Mouse (Mus musculus): Measurements from ENCODE around the gene Tacstd2. TPM values are rescaled to one million over a fixed set of nuclear protein-coding genes. Genes with fewer than 3 reads are reported as not detected.

Tacstd2 gene
- 0.40 and 0.92 TPM in 2 replicates for polyA plus RNA-seq (2015; fragmentation: Nextera tagmentation; extraction: Ambion mirVana)

GRCm38 (mm10) chr6:67535777-67536054, at the start of gene Tacstd2:
TSS of gene Tacstd2 (minus strand) at chr6:67535796.
- Histone ChIP-seq H3K4me2 (peak within 1 kb of the TSS; percentile 86), H3K4me1 (replicated peaks) (peaks cover 25% of the 10 kb centered on the region), H3K27ac (no peak within 1 kb of the TSS), H3K27me3 (peaks cover 68% of the 10 kb centered on the region), H3K36me3 (no peaks in the 10 kb centered on the region), H3K9me3 (no peaks in the 10 kb centered on the region), H3K4me3 (peak within 1 kb of the TSS; percentile 54), H3K9ac (peak within 1 kb of the TSS; percentile 66)
- 5% methylated on average over 8 of the region's 8 CpGs for WGBS
- ATAC-seq (ENCODE audit: low FRiP score): no peak

- Histone ChIP-seq H3K9me3 (no peaks in the 10 kb centered on the region), H3K36me3 (no peaks in the 10 kb centered on the region), H3K4me1 (replicated peaks) (no peaks in the 10 kb centered on the region), H3K9ac (no peak overlapping the region), H3K4me2 (no peak overlapping the region), H3K27me3 (no peaks in the 10 kb centered on the region), H3K27ac (no peak overlapping the region), H3K4me3 (no peak overlapping the region)
- WGBS: 89% methylated on average over 3 of the region's 3 CpGs
- no peak for ATAC-seq (ENCODE audit: low FRiP score)
Measured at GRCm38 (mm10) chr6:67566270-67566669, 30.7 kb upstream of the Tacstd2 start.

GRCm38 (mm10) chr6:67555376-67555775, 19.8 kb upstream of the Tacstd2 start:
- no peak for ATAC-seq (ENCODE audit: low FRiP score)
- Histone ChIP-seq H3K27ac (no peak overlapping the region), H3K9ac (no peak overlapping the region), H3K4me3 (no peak overlapping the region), H3K4me2 (no peak overlapping the region), H3K36me3 (no peaks in the 10 kb centered on the region), H3K9me3 (no peaks in the 10 kb centered on the region), H3K4me1 (replicated peaks) (no peaks in the 10 kb centered on the region), H3K27me3 (no peaks in the 10 kb centered on the region)

GRCm38 (mm10) chr6:67549550-67549949, 14.0 kb upstream of the Tacstd2 start:
- H3K4me3 ChIP-seq: no peak overlapping the region
- no peak overlapping the region for H3K9ac ChIP-seq
- no peaks in the 10 kb centered on the region for H3K4me1 ChIP-seq (replicated peaks)
- 16% methylated on average over 1 of the region's 1 CpGs for WGBS
- H3K9me3 ChIP-seq: no peaks in the 10 kb centered on the region
- H3K36me3 ChIP-seq: no peaks in the 10 kb centered on the region
- H3K27ac ChIP-seq: no peak overlapping the region
- no peak for ATAC-seq (ENCODE audit: low FRiP score)
- no peaks in the 10 kb centered on the region for H3K27me3 ChIP-seq
- no peak overlapping the region for H3K4me2 ChIP-seq

GRCm38 (mm10) chr6:67535005-67535776, 405 bp downstream of the Tacstd2 start:
- Histone ChIP-seq H3K27me3 (peaks cover 72% of the 10 kb centered on the region), H3K4me1 (replicated peaks) (peaks cover 25% of the 10 kb centered on the region), H3K27ac (no peak overlapping the region), H3K9ac (peak overlapping the region; percentile 66), H3K4me2 (peak overlapping the region; percentile 86), H3K36me3 (no peaks in the 10 kb centered on the region), H3K9me3 (no peaks in the 10 kb centered on the region), H3K4me3 (peak overlapping the region; percentile 54)
- WGBS: under 1% methylated on average over 62 of the region's 62 CpGs
- peak; percentile 80 for ATAC-seq (ENCODE audit: low FRiP score)

GRCm38 (mm10) chr6:67534191-67535004, 1.2 kb downstream of the Tacstd2 start:
- 6% methylated on average over 31 of the region's 31 CpGs for whole genome bisulfite sequencing
- peak overlapping the region; percentile 66; the same call in 1 of the 2 replicates for H3K9ac ChIP-seq
- peak; percentile 21; the same call in 1 of the 2 replicates for ATAC-seq (ENCODE audit: low FRiP score)

GRCm38 (mm10) chr6:67532665-67533440, 2.7 kb downstream of the Tacstd2 start:
- H3K27me3 ChIP-seq: peaks cover 74% of the 10 kb centered on the region
- peak; percentile 41; the same call in 1 of the 2 replicates for ATAC-seq (ENCODE audit: low FRiP score)
- no peak overlapping the region for H3K9ac ChIP-seq

More at GRCm38 (mm10) chr6:67534191-67535004, 1.2 kb downstream of the Tacstd2 start:
- H3K27me3 ChIP-seq: peaks cover 74% of the 10 kb centered on the region
- peaks cover 25% of the 10 kb centered on the region for H3K4me1 ChIP-seq (replicated peaks)
- no peaks in the 10 kb centered on the region for H3K9me3 ChIP-seq
- H3K36me3 ChIP-seq: no peaks in the 10 kb centered on the region
- no peak overlapping the region for H3K27ac ChIP-seq
- peak overlapping the region; percentile 86 for H3K4me2 ChIP-seq
- H3K4me3 ChIP-seq: peak overlapping the region; percentile 54

DNA sequence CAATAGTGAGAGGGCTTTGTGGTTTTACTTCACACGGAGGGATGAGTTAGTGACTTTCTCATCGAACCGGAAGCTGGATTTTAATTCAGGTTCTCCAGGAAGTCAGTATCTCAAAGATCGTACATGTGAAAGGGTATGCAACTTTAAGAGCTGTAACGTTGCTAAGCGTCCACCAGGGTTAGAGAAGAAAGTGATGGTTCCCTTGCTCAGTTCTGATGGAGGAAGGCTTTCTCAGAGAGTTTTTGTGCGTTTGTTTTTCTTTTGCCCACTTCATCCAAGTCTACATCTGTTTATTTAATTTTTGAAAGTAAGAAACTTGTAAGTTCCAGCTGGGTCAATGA, 3.8 kb downstream of the Tacstd2 start:
- ATAC-seq (ENCODE audit: low FRiP score): no peak
- peaks cover 66% of the 10 kb centered on the region for H3K27me3 ChIP-seq
- H3K9ac ChIP-seq: no peak overlapping the region
- H3K4me3 ChIP-seq: no peak overlapping the region
- no peaks in the 10 kb centered on the region for H3K36me3 ChIP-seq
- H3K4me2 ChIP-seq: no peak overlapping the region
- WGBS: 66% methylated on average over 7 of the region's 7 CpGs
- peaks cover 25% of the 10 kb centered on the region for H3K4me1 ChIP-seq (replicated peaks)
- H3K27ac ChIP-seq: no peak overlapping the region
- no peaks in the 10 kb centered on the region for H3K9me3 ChIP-seq

More at GRCm38 (mm10) chr6:67532665-67533440, 2.7 kb downstream of the Tacstd2 start:
- H3K4me3 ChIP-seq: peak overlapping the region; percentile 28
- H3K36me3 ChIP-seq: no peaks in the 10 kb centered on the region
- H3K4me2 ChIP-seq: peak overlapping the region; percentile 48
- no peak overlapping the region for H3K27ac ChIP-seq
- WGBS: 7% methylated on average over 29 of the region's 29 CpGs
- peaks cover 25% of the 10 kb centered on the region for H3K4me1 ChIP-seq (replicated peaks)
- H3K9me3 ChIP-seq: no peaks in the 10 kb centered on the region

DNA sequence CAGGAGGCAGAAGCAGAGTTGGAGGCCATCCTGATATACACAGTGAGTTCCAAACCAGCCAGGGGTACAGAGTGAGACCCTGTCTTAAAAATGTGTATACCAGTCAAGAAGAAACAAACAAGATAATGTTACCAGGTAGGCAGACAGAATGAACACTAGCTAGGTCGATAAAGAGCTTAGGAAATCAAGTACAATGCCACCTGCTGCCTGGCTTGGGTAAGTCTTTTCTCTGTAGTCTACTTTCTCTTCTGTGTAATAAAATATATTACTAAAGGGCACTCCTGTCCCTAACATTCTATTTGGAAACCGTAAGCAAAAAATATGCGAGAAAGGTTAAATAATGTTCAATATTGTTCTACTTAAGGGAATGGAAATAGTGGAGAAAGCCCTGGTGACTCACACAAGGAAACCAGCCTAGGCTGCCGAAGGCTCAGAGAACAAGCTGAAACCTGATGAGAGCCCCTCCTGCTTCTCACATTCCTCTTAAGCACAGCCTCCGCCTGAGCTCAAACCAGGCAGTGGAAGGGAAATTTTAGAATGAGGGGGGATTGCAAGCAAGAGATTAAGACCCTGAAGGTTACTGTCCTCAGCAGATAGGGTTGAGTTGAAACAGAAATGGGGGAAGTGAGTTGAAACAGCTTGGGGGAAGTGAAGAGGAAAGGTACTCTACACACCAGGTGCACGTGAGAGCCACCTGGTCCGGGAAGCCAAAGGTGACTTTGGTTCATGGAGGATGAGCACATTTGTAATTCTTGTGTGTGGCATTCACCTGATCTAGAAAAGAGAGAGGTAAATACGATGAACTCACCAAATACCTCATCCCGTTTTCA, 4.4 kb downstream of the Tacstd2 start:
- peaks cover 60% of the 10 kb centered on the region for H3K27me3 ChIP-seq
- 67% methylated on average over 9 of the region's 9 CpGs for WGBS

DNA sequence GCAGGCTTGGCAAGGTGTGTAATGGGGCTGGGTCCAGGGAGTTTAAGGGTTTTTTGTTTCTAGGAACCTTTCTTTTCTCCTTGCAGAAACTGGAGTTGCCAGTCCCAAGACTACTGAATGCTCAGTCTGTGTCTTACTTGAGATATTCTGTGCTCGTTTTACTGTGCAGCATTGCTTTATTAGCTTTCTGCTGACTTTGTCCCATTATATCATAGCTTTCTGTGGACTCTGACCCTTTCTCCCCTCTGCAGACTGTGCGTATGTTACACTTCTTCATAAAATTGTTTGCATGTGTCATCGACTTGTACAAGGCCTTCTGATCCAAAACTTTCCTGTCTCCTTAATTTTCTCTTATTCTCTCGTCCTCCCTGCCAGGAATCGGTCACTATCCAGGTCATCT, 9.2 kb downstream of the Tacstd2 start:
- H3K9ac ChIP-seq: no peak overlapping the region
- no peaks in the 10 kb centered on the region for H3K4me1 ChIP-seq (replicated peaks)
- 96% methylated on average over 5 of the region's 5 CpGs for WGBS
- H3K4me2 ChIP-seq: no peak overlapping the region
- peaks cover 6% of the 10 kb centered on the region; the same call in 1 of the 2 replicates for H3K9me3 ChIP-seq
- ATAC-seq (ENCODE audit: low FRiP score): no peak
- H3K27ac ChIP-seq: no peak overlapping the region
- peaks cover 12% of the 10 kb centered on the region for H3K27me3 ChIP-seq
- no peaks in the 10 kb centered on the region for H3K36me3 ChIP-seq
- H3K4me3 ChIP-seq: no peak overlapping the region

More for the DNA sequence above, 4.4 kb downstream of the Tacstd2 start:
- no peak for ATAC-seq (ENCODE audit: low FRiP score)
- H3K9me3 ChIP-seq: peaks cover 5% of the 10 kb centered on the region; the same call in 1 of the 2 replicates
- no peak overlapping the region for H3K4me3 ChIP-seq
- H3K36me3 ChIP-seq: no peaks in the 10 kb centered on the region
- no peak overlapping the region for H3K27ac ChIP-seq
- peaks cover 25% of the 10 kb centered on the region for H3K4me1 ChIP-seq (replicated peaks)
- no peak overlapping the region for H3K9ac ChIP-seq
- no peak overlapping the region for H3K4me2 ChIP-seq

GRCm38 (mm10) chr6:67510752-67511151, 24.8 kb downstream of the Tacstd2 start:
- Histone ChIP-seq H3K4me3 (no peak overlapping the region), H3K4me2 (no peak overlapping the region), H3K4me1 (replicated peaks) (no peaks in the 10 kb centered on the region), H3K27me3 (no peaks in the 10 kb centered on the region), H3K36me3 (no peaks in the 10 kb centered on the region), H3K9ac (no peak overlapping the region), H3K27ac (no peak overlapping the region), H3K9me3 (no peaks in the 10 kb centered on the region)
- ATAC-seq (ENCODE audit: low FRiP score): no peak

Measured in hindbrain, embryonic 13.5 days (tissue).